Mouse (Mus musculus) ES-Bruce4 (cell line): ENCODE results near the gene Capn12.

Experiments
- CTCF ChIP-seq: IDR thresholded peaks from one replicate; pipeline ENCODE4 v1.8.1; 2011; ENCODE audit warnings: low read depth, low read length
- POLR2A ChIP-seq: IDR thresholded peaks from one replicate; pipeline ENCODE4 v1.8.1; 2011; ENCODE audit warnings: low read length; ENCODE audit not compliant: insufficient read depth

DNA sequence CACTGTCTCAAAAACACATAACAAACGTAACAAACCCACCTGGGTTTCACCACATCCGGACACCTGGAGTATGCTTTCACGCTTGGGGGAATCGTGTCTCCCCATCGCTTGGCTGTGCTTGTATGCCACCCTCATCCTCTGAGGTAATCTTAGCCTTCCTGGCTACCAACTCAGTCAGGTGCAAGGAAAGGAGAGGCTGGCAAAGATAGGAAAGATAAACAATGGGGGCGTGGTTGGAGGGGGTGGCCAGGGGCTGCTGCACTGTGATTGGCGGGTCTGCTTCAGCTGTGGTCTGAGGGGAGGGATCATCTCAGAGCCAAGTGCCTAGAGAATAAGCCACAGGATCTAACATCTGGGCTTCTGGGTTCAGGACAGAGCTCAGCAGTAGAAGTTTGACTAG, 1.6 kb upstream of the Capn12 start:
- TF ChIP-seq POLR2A (peak; percentile 18), CTCF (no peak)
